Mouse (Mus musculus) ES-E14 (cell line): ENCODE data around the gene Ankar.

Experiments
- HCFC1 ChIP-seq: IDR thresholded peaks from 2 replicates; pipeline ENCODE4 v1.6.1; 2012; ENCODE audit warnings: low read length, inconsistent platforms, borderline replicate concordance; ENCODE audit not compliant: insufficient read depth
- ZC3H11A ChIP-seq: IDR thresholded peaks from 2 replicates; pipeline ENCODE4 v1.6.1; 2012; ENCODE audit warnings: low read depth, mild to moderate bottlenecking, inconsistent platforms, low read length, borderline replicate concordance

GRCm38 (mm10) chr1:72673070-72673469 is 27.3 kb downstream of the Ankar start:
- no peak for TF ChIP-seq HCFC1
- TF ChIP-seq ZC3H11A: no peak
